ENCODE assay signal across 7 mouse cellular contexts in the genomic region with DNA sequence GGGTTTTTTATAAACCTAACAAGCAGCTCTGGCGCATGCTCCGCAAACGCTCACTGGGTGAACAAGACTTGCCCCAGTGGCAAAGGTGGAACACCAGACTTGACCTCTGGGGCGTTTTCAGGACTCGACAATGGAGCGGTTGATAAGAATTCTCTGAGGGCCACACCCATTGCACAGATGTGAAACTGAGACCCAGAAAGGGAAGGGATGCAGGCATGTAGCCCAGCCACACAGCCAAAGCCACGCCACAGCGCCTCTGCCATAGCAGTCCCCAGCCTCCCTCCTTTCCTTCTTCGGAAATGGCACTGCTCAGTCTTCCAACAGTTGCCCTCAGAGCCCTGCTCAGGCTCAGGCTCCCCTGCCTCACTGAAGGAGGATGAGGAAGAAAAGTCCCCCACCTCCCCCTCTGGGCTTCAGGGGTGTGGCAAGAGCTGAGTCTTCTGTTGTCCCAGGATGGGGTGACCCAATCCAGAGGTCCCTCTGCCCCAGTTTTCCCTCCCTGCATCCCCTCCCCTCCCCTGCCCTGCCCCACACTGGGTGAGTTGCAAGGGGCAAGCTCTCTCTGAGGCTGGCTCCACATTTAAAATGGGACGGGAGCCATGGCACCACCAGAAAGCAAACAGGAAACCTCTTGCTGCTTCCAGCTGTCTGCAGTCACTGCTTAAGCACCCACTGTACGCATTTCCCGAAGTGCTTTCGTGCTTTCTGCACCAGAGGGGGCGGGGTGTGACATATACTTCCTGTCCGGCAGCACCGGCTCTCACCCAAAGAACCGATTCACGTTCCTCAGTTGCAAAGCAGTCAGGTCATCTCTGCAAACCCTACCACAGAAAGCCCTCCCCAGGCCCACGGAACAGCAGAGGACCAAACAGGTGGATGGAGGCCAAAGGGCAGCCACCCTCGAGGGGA.
DNase-seq lines count a peak whose midpoint lies in the region; TF ChIP-seq lines count a peak whose summit lies in the region.

No protein-coding gene starts in this region.

- DNase-seq in MEL (ENCODE audit: low read depth, low spot score), result peak; percentile 17
- peak; percentile 63 to 65 for DNase-seq in heart, postnatal 10 days
- peak; percentile 67 to 82 for DNase-seq in kidney, postnatal 25 days
- peak; percentile 73 for DNase-seq in spleen, postnatal 36 days (ENCODE audit: low spot score in 2 of 2)
- DNase-seq in cerebellum, adult 2 months, result no peak

- H3K4me3 ChIP-seq in MEL (ENCODE audit: control insufficient read depth in 1 of 2, insufficient read depth in 1 of 2, low read depth in 2 of 2, low read length in 2 of 2), result peak overlapping the region; percentile 19 to 22; a peak in 2 of 4 replicates
- H3K4me3 ChIP-seq in cortical plate, adult 2 months (ENCODE audit: insufficient read depth, low read length), result no peak overlapping the region
- peak overlapping the region; percentile 30 for H3K4me3 ChIP-seq in megakaryocyte, embryonic 14.5 days (replicated peaks)
- no peak overlapping the region for H3K4me3 ChIP-seq in cerebellum, adult 2 months (replicated peaks; ENCODE audit: insufficient read depth, low read depth, low read length)

- no peaks in the 10 kb centered on the region for H3K27me3 ChIP-seq in MEL (ENCODE audit: control insufficient read depth in 1 of 2, insufficient read depth in 2 of 2, low read length in 2 of 2)
- H3K27me3 ChIP-seq in megakaryocyte, embryonic 14.5 days (replicated peaks), result peaks cover 87% of the 10 kb centered on the region
- no peaks in the 10 kb centered on the region for H3K27me3 ChIP-seq in cerebellum, adult 2 months (ENCODE audit: control insufficient read depth, insufficient read depth, low read length)

- intact Hi-C loops in heart, postnatal 10 days (cut with DNase I), result no loop called here

- TF ChIP-seq CTCF in MEL (IDR thresholded peaks at IDR 0.05 in 2 of 3, conservative IDR thresholded peaks at IDR 0.05 in 1 of 3; ENCODE audit: control insufficient read depth in 1 of 3, insufficient read depth in 1 of 3, low read depth in 2 of 3, low read length in 3 of 3, poor library complexity in 1 of 3, severe bottlenecking in 1 of 3), result no peak
- TF ChIP-seq CTCF in cortical plate, adult 2 months (IDR thresholded peaks at IDR 0.05; ENCODE audit: extremely low read depth, insufficient read depth, low read length), result no peak
- no peak for TF ChIP-seq CTCF in cerebellum, adult 2 months (IDR thresholded peaks at IDR 0.05; ENCODE audit: borderline replicate concordance, insufficient read depth, low read depth, low read length)

- no peak for TF ChIP-seq EP300 in MEL (IDR thresholded peaks at IDR 0.05; ENCODE audit: low read depth in 1 of 2, low read length in 2 of 2)

- peaks cover 0 to 16% of the 10 kb centered on the region in 2 experiments; a peak in 2 of 4 replicates for H3K4me1 ChIP-seq in MEL (ENCODE audit: control insufficient read depth in 1 of 2, insufficient read depth in 2 of 2, low read length in 2 of 2)
- peaks cover 11% of the 10 kb centered on the region for H3K4me1 ChIP-seq in cortical plate, adult 2 months (ENCODE audit: control insufficient read depth, insufficient read depth, low read length)
- H3K4me1 ChIP-seq in megakaryocyte, embryonic 14.5 days, result peaks cover 9% of the 10 kb centered on the region
- no peaks in the 10 kb centered on the region; the same call in 1 of the 2 replicates for H3K4me1 ChIP-seq in cerebellum, adult 2 months (ENCODE audit: control insufficient read depth, insufficient read depth, low read length)

- TF ChIP-seq POLR2A in MEL (IDR thresholded peaks at IDR 0.05; ENCODE audit: control insufficient read depth in 1 of 2, insufficient read depth in 1 of 2, low read depth in 1 of 2, low read length in 2 of 2, poor library complexity in 1 of 2), result no peak
- TF ChIP-seq POLR2A in cortical plate, adult 2 months (IDR thresholded peaks at IDR 0.05; ENCODE audit: extremely low read depth, insufficient read depth, low read length), result no peak
- TF ChIP-seq POLR2A in cerebellum, adult 2 months (IDR thresholded peaks at IDR 0.05; ENCODE audit: borderline replicate concordance, insufficient read depth, low read length), result no peak

- peak overlapping the region; percentile 17; the same call in 1 of the 2 replicates for H3K9ac ChIP-seq in MEL (ENCODE audit: control insufficient read depth, low read depth, low read length, poor library complexity, severe bottlenecking)

- no peaks in the 10 kb centered on the region for H3K79me2 ChIP-seq in MEL (ENCODE audit: control insufficient read depth, insufficient read depth, low read length, poor library complexity)

- no peak for TF ChIP-seq RAD21 in MEL (IDR thresholded peaks at IDR 0.05; ENCODE audit: low read depth, low read length)

- H3K9me3 ChIP-seq in MEL (replicated peaks; ENCODE audit: insufficient read depth, low read length), result no peaks in the 10 kb centered on the region
- peaks cover 8% of the 10 kb centered on the region for H3K9me3 ChIP-seq in megakaryocyte, embryonic 14.5 days

- 63% methylated on average over 20 of the region's 20 CpGs for WGBS in cerebellum, adult 2 months

- H3K36me3 ChIP-seq in MEL (ENCODE audit: control insufficient read depth in 1 of 2, insufficient read depth in 2 of 2, low read length in 2 of 2), result no peaks in the 10 kb centered on the region; a peak in 1 of 4 replicates
- H3K36me3 ChIP-seq in megakaryocyte, embryonic 14.5 days (replicated peaks; ENCODE audit: low read length), result no peaks in the 10 kb centered on the region

- no peak overlapping the region for H3K27ac ChIP-seq in MEL (ENCODE audit: control insufficient read depth, low read depth, low read length)
- peak overlapping the region; percentile 88 for H3K27ac ChIP-seq in cortical plate, adult 2 months (ENCODE audit: insufficient read depth, low read length)
- H3K27ac ChIP-seq in cerebellum, adult 2 months (ENCODE audit: insufficient read depth, low read length), result no peak overlapping the region

TF ChIP-seq in MEL, 35 proteins besides CTCF, POLR2A, EP300 and RAD21:
- TF ChIP-seq TBP (IDR thresholded peaks at IDR 0.05; ENCODE audit: low read depth, low read length) (no peak), NRF1 (IDR thresholded peaks at IDR 0.05; ENCODE audit: insufficient read depth, low read depth, low read length, poor library complexity, severe bottlenecking) (no peak), TCF12 (IDR thresholded peaks at IDR 0.05; ENCODE audit: low read depth, low read length) (no peak), KAT2A (conservative IDR thresholded peaks at IDR 0.05; ENCODE audit: low read depth, low read length) (no peak), TAL1 (IDR thresholded peaks at IDR 0.05; ENCODE audit: low read length) (no peak), HCFC1 (IDR thresholded peaks at IDR 0.05; ENCODE audit: low read depth, low read length) (no peak), USF1 (IDR thresholded peaks at IDR 0.05; ENCODE audit: low read depth, low read length) (no peak), MEF2A (IDR thresholded peaks at IDR 0.05; ENCODE audit: extremely low read depth, insufficient replicate concordance, low read depth, low read length, poor library complexity, severe bottlenecking) (no peak)

Comparison
In these comparisons a context has a peak if more than half of its experiments do, and no peak if none do; other contexts are left out.
1. DNase-seq: peak in MEL (single experiment), heart, postnatal 10 days (2 of 2), kidney, postnatal 25 days (2 of 2) and spleen, postnatal 36 days (2 of 2); none in cerebellum, adult 2 months (0 of 2).
2. H3K4me3 ChIP-seq: peak in MEL (2 of 2) and megakaryocyte, embryonic 14.5 days (single experiment); none in cortical plate, adult 2 months (single experiment) and cerebellum, adult 2 months (single experiment).